Mouse (Mus musculus): ENCODE measurements around the gene Hps4. TPM values are rescaled to one million over a fixed set of nuclear protein-coding genes. Genes with fewer than 3 reads are reported as not detected.

The Hps4 gene
- polyA plus RNA-seq, 1 experiment from 2014 or later = 42.9 TPM

DNA sequence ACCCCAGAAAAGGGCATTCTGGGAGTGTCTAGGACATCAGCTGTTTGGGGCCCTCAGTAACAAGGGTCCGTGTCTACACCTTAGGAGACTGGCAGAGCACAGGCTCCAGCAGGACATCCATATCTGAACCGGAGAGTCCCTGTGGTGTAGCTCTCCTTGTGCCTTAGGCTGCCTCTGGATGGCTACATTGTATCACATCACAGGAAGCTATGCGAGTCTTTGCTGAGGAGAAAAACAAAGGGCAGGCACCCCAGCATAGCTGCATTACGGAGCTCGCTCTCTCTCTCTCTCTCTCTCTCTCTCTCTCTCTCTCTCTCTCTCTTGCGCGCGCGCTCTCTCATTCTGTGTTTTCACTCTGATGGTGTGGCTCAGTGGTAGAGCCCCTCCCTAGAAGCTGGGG lies 39.2 kb downstream of the Hps4 start:
- Histone ChIP-seq H3K36me3 (ENCODE audit: control insufficient read depth, insufficient read depth, low read length) (peaks cover 23% of the 10 kb centered on the region), H3K4me3 (ENCODE audit: low read depth, low read length) (no peak overlapping the region), H3K4me2 (ENCODE audit: low read length) (no peak overlapping the region), H3K27me3 (replicated peaks; ENCODE audit: control insufficient read depth, insufficient read depth, low read length) (no peaks in the 10 kb centered on the region), H3K9ac (ENCODE audit: low read length) (no peak overlapping the region), H3K27ac (ENCODE audit: low read depth) (no peak overlapping the region), H3K4me1 (replicated peaks; ENCODE audit: control insufficient read depth, insufficient read depth, low read length) (peaks cover 5% of the 10 kb centered on the region), H3K9me3 (ENCODE audit: control insufficient read depth, low read length) (no peaks in the 10 kb centered on the region)
- DNase-seq (ENCODE audit: low spot score) (no peak), ATAC-seq (replicated peaks; ENCODE audit: low FRiP score, low TSS enrichment, low read depth) (no peak)
- WGBS = 74% methylated on average over 9 of the region's 9 CpGs

DNA sequence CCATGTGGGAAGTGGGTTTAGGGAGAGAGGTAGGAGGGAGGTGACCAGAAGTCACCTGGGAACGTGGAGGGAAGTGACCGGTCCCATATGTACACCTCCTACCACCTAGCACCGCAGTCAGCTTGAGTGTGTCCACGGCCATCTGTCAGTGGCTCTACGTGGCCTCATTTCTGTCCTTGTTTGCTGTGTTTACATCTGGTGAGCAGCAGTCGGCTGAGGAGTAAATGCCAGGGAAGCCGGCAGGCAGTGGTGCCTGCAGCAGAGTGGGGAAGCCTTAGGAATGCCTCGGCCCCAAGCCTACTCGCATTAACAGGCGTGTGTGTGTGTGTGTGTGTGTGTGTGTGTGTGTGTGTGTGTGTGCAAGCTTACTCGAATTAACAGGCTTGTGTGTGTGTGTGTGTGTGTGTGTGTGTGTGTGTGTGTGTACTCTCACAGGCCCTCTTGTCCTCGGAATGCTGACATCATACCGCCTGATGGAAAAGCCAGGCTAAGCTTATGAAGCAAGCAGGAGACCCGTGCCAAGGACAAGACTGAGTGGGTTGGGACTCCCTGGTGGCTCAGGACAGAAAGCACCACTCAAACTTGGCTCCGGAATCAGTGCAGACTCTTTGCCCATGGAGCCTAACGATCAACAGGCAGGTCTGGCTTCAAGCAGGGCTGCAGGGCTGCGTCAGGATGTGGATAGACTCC lies 39.9 kb downstream of the Hps4 start:
- no peak for ATAC-seq (replicated peaks; ENCODE audit: low FRiP score, low TSS enrichment, low read depth)
- 33% methylated on average over 17 of the region's 17 CpGs for WGBS
- Histone ChIP-seq H3K9me3 (ENCODE audit: control insufficient read depth, low read length) (no peaks in the 10 kb centered on the region), H3K4me3 (ENCODE audit: low read depth, low read length) (no peak overlapping the region), H3K27ac (ENCODE audit: low read depth) (no peak overlapping the region), H3K4me1 (replicated peaks; ENCODE audit: control insufficient read depth, insufficient read depth, low read length) (peaks cover 5% of the 10 kb centered on the region), H3K9ac (ENCODE audit: low read length) (no peak overlapping the region), H3K27me3 (replicated peaks; ENCODE audit: control insufficient read depth, insufficient read depth, low read length) (no peaks in the 10 kb centered on the region), H3K36me3 (ENCODE audit: control insufficient read depth, insufficient read depth, low read length) (peaks cover 19% of the 10 kb centered on the region), H3K4me2 (ENCODE audit: low read length) (no peak overlapping the region)
- DNase-seq (ENCODE audit: low spot score) = no peak

DNA sequence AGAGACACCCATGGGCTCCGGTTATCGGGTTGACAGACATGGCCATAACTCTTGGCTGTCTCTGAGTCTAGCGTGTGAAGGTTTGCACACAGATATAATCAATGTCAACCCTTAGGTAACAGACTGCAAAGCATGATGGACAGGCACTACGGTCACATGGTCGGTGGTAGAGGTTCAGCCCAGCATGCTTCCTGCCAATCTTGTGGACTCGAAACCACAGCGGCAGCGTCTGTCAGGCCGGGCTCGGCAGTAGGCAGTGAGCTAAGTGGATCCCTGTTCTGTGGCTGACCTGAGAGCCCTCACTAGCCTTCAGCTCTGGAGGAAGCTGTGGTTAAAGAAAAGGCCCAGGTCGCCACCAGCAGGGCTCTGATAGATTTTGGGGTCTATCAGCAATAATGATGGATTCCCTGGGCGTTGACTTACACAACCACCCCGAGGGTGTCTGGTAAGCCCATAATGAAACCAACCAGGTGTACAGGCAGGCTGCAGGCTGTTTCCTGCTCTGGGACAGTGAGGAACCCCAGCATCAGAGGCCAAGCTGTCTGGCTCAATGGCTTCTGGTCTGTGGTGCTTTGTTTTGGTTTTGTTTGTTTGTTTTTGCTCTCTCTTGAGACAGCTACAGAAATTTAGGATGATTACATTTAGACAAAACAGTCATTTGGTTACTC lies 42.1 kb downstream of the Hps4 start:
- 94% methylated on average over 13 of the region's 13 CpGs for WGBS
- H3K27me3 ChIP-seq (replicated peaks; ENCODE audit: control insufficient read depth, insufficient read depth, low read length) = no peaks in the 10 kb centered on the region
- no peak for ATAC-seq (replicated peaks; ENCODE audit: low FRiP score, low TSS enrichment, low read depth)
- H3K4me1 ChIP-seq (replicated peaks; ENCODE audit: control insufficient read depth, insufficient read depth, low read length) = peaks cover 5% of the 10 kb centered on the region
- H3K9ac ChIP-seq (ENCODE audit: low read length) = no peak overlapping the region
- H3K9me3 ChIP-seq (ENCODE audit: control insufficient read depth, low read length) = no peaks in the 10 kb centered on the region
- no peak overlapping the region for H3K4me3 ChIP-seq (ENCODE audit: low read depth, low read length)
- DNase-seq (ENCODE audit: low spot score) = no peak
- H3K27ac ChIP-seq (ENCODE audit: low read depth) = no peak overlapping the region
- H3K4me2 ChIP-seq (ENCODE audit: low read length) = no peak overlapping the region
- H3K36me3 ChIP-seq (ENCODE audit: control insufficient read depth, insufficient read depth, low read length) = peaks cover 5% of the 10 kb centered on the region; the same call in 1 of the 2 replicates

GRCm38 (mm10) chr5:112385973-112386372 lies 43.1 kb downstream of the Hps4 start:
- no peaks in the 10 kb centered on the region for H3K9me3 ChIP-seq (ENCODE audit: control insufficient read depth, low read length)
- ATAC-seq (replicated peaks; ENCODE audit: low FRiP score, low TSS enrichment, low read depth) (no peak), DNase-seq (ENCODE audit: low spot score) (no peak)
- no peak overlapping the region for H3K9ac ChIP-seq (ENCODE audit: low read length)
- H3K27ac ChIP-seq (ENCODE audit: low read depth) = no peak overlapping the region
- no peak overlapping the region for H3K4me3 ChIP-seq (ENCODE audit: low read depth, low read length)
- H3K27me3 ChIP-seq (replicated peaks; ENCODE audit: control insufficient read depth, insufficient read depth, low read length) = no peaks in the 10 kb centered on the region
- 77% methylated on average over 2 of the region's 2 CpGs for WGBS
- H3K36me3 ChIP-seq (ENCODE audit: control insufficient read depth, insufficient read depth, low read length) = no peaks in the 10 kb centered on the region
- peaks cover 5% of the 10 kb centered on the region for H3K4me1 ChIP-seq (replicated peaks; ENCODE audit: control insufficient read depth, insufficient read depth, low read length)
- no peak overlapping the region for H3K4me2 ChIP-seq (ENCODE audit: low read length)

- Histone ChIP-seq H3K4me3 (ENCODE audit: low read depth, low read length) (no peak overlapping the region), H3K4me1 (replicated peaks; ENCODE audit: control insufficient read depth, insufficient read depth, low read length) (peaks cover 4% of the 10 kb centered on the region; the same call in 1 of the 2 replicates), H3K27me3 (replicated peaks; ENCODE audit: control insufficient read depth, insufficient read depth, low read length) (peaks cover 17% of the 10 kb centered on the region), H3K27ac (ENCODE audit: low read depth) (no peak overlapping the region), H3K9me3 (ENCODE audit: control insufficient read depth, low read length) (no peaks in the 10 kb centered on the region), H3K36me3 (ENCODE audit: control insufficient read depth, insufficient read depth, low read length) (no peaks in the 10 kb centered on the region), H3K4me2 (ENCODE audit: low read length) (no peak overlapping the region), H3K9ac (ENCODE audit: low read length) (no peak overlapping the region)
- 70% methylated on average over 9 of the region's 9 CpGs for WGBS
- ATAC-seq (replicated peaks; ENCODE audit: low FRiP score, low TSS enrichment, low read depth) = no peak
- DNase-seq (ENCODE audit: low spot score) = no peak
Observed at GRCm38 (mm10) chr5:112389352-112389751, 46.5 kb downstream of the Hps4 start.

DNA sequence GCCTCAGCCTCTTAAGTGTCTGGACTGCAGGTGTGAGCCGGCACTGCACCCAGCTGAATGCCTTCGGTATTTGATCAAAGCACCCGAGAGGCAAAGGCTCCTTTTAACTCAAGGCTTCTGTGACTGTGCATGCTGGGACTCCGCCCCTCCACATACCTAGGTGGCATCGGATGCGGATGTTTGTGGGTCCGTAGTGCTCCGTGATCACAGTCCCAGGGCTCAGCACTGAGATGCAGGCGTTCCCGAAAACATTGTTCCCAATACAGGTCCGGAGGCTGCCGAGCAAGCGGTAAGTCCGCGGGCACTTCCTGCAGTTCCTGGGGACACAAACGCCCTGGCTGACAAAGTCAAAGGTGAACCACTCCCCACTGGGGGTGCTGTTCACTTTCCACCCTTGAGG lies 48.1 kb downstream of the Hps4 start:
- Histone ChIP-seq H3K36me3 (ENCODE audit: control insufficient read depth, insufficient read depth, low read length) (no peaks in the 10 kb centered on the region), H3K27me3 (replicated peaks; ENCODE audit: control insufficient read depth, insufficient read depth, low read length) (peaks cover 17% of the 10 kb centered on the region), H3K4me2 (ENCODE audit: low read length) (no peak overlapping the region), H3K27ac (ENCODE audit: low read depth) (no peak overlapping the region), H3K4me3 (ENCODE audit: low read depth, low read length) (no peak overlapping the region), H3K4me1 (replicated peaks; ENCODE audit: control insufficient read depth, insufficient read depth, low read length) (peaks cover 4% of the 10 kb centered on the region; the same call in 1 of the 2 replicates), H3K9ac (ENCODE audit: low read length) (no peak overlapping the region), H3K9me3 (ENCODE audit: control insufficient read depth, low read length) (no peaks in the 10 kb centered on the region)
- DNase-seq (ENCODE audit: low spot score) = no peak
- no peak for ATAC-seq (replicated peaks; ENCODE audit: low FRiP score, low TSS enrichment, low read depth)
- 61% methylated on average over 16 of the region's 16 CpGs for WGBS

DNA sequence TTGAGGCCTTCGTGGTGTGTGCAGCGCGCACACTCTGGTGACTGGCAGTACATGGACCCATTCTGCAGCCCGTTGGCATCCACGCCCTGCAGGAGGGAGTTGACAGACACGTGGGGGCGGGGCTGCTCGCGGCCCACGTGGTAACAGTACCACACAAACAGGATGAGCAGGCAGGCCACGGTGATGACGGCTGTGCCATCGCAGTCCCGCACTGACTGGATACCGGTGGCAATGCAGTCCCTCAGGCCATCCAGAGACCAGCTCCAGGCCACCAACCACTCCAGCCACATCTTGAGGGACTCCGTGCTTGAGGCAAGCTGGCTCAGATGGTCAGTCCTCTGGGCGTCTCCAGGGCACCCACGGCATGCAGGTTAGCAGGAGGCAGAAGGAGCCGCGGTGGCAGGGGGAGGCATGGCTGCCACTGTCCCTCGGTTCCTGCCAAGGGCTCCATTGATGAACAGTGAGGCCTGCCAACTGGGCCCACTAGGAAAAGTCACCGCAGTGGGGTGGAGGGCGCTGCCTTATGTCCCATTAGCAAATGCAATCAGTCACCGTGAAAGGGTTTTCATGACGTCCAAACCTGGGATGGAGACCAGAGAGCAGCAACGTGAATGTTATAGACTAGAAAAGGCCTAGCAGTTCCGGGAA lies 48.9 kb downstream of the Hps4 start:
- Histone ChIP-seq H3K27ac (ENCODE audit: low read depth) (no peak overlapping the region), H3K4me2 (ENCODE audit: low read length) (no peak overlapping the region), H3K4me3 (ENCODE audit: low read depth, low read length) (no peak overlapping the region), H3K9ac (ENCODE audit: low read length) (no peak overlapping the region), H3K4me1 (replicated peaks; ENCODE audit: control insufficient read depth, insufficient read depth, low read length) (peaks cover 4% of the 10 kb centered on the region; the same call in 1 of the 2 replicates), H3K9me3 (ENCODE audit: control insufficient read depth, low read length) (no peaks in the 10 kb centered on the region), H3K36me3 (ENCODE audit: control insufficient read depth, insufficient read depth, low read length) (no peaks in the 10 kb centered on the region), H3K27me3 (replicated peaks; ENCODE audit: control insufficient read depth, insufficient read depth, low read length) (peaks cover 17% of the 10 kb centered on the region)
- DNase-seq (ENCODE audit: low spot score) (no peak), ATAC-seq (replicated peaks; ENCODE audit: low FRiP score, low TSS enrichment, low read depth) (no peak)
- WGBS = 67% methylated on average over 27 of the region's 27 CpGs

GRCm38 (mm10) chr5:112393741-112394414 lies 51.0 kb downstream of the Hps4 start:
- no peaks in the 10 kb centered on the region for H3K36me3 ChIP-seq (ENCODE audit: control insufficient read depth, insufficient read depth, low read length)
- no peaks in the 10 kb centered on the region for H3K9me3 ChIP-seq (ENCODE audit: control insufficient read depth, low read length)
- H3K27me3 ChIP-seq (replicated peaks; ENCODE audit: control insufficient read depth, insufficient read depth, low read length) = peaks cover 17% of the 10 kb centered on the region
- peaks cover 4% of the 10 kb centered on the region; the same call in 1 of the 2 replicates for H3K4me1 ChIP-seq (replicated peaks; ENCODE audit: control insufficient read depth, insufficient read depth, low read length)
- H3K4me3 ChIP-seq (ENCODE audit: low read depth, low read length) = peak overlapping the region; percentile 50
- H3K9ac ChIP-seq (ENCODE audit: low read length) = peak overlapping the region; percentile 52
- peak overlapping the region; percentile 50 for H3K4me2 ChIP-seq (ENCODE audit: low read length)
- WGBS = 15% methylated on average over 16 of the region's 18 CpGs
- no peak for DNase-seq (ENCODE audit: low spot score)
- ATAC-seq (replicated peaks; ENCODE audit: low FRiP score, low TSS enrichment, low read depth) = no peak
- no peak overlapping the region for H3K27ac ChIP-seq (ENCODE audit: low read depth)
